Comparison of ENCODE assay signal across 7 mouse cellular contexts in the genomic region with DNA sequence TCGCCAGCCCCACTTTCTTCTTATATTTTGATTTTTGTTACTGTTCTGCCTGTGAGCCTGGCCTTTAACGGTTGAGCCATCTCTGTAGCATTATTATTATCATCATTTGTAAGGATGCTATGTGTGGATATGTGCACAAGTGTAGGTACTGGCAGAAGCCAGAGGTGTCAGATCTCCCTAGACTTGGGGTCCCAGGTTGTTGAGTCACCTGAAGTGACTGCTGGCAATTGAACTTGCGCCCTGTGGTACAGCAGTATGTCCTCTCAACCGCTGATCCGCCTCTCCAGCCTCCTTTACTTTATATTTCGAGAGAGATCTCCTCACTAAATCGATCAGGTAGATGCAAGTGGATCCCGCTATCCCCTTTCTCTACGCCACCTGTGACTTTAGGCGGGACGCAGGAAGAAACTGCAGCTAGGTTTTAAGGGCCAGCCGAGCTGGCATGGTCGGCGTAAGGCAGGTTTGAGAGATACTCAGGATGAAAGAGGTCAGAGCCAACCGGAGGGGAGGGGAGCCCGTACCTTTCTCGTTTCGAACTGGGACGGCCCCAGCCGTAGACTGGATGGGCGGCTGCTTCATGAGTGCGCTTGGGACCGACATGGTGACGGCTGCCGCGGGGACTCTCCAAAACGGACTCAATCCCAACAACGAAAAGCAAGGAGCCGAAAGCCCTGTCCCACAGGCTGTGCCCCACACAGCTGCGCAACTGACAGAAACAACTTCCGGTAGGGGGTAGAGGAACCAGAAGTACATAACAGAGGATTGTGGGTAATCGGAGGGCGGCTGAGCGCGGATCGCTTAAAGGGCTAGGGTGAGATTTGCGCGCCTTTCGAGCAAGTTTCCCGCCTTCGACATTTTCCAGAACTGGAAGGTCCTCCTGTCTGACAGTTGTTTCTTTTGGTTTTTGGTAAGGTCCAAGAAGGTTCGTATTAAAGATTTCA. TPM values are rescaled to one million over a fixed set of nuclear protein-coding genes. Genes with fewer than 3 reads are reported as not detected.
DNase-seq lines count a peak whose midpoint lies in the region; ATAC-seq lines count a peak whose summit lies in the region.
"Not testable (repeated sequence)": the region's sequence is repeated elsewhere in the genome, so short reads cannot be mapped to it uniquely, and the experiment has no call there.

A gene (minus strand): TSS at position 724 of the 941 bp plus-strand sequence.
A gene (plus strand): TSS at position 782 of the 941 bp plus-strand sequence.

- H3K4me1 ChIP-seq in intestine, embryonic 15.5 days (replicated peaks): not testable (repeated sequence)
- H3K4me1 ChIP-seq in midbrain, embryonic 10.5 days: peaks cover 28% of the 10 kb centered on the region

- H3K9ac ChIP-seq in intestine, embryonic 15.5 days: peak within 1 kb of the TSS; percentile 60

- intact Hi-C loops in left cerebral cortex, postnatal 25 days (cut with DNase I): loop anchor here (5.0 kb wide), 1 partner anchor 34 kb away; a partner anchor contains a TSS

- peak within 1 kb of the TSS; percentile 64 for H3K4me2 ChIP-seq in intestine, embryonic 15.5 days (replicated peaks)

- H3K27me3 ChIP-seq in intestine, embryonic 15.5 days (replicated peaks); midbrain, embryonic 10.5 days (ENCODE audit: low read depth, poor library complexity, severe bottlenecking): not testable (repeated sequence)

- peak within 1 kb of the TSS; percentile 64 for H3K4me3 ChIP-seq in intestine, embryonic 15.5 days (replicated peaks)
- H3K4me3 ChIP-seq in midbrain, embryonic 10.5 days: peak within 1 kb of the TSS; percentile 66

- peak; percentile 96 for ATAC-seq in intestine, embryonic 15.5 days

- not testable (repeated sequence) for H3K36me3 ChIP-seq in intestine, embryonic 15.5 days
- peaks cover 43% of the 10 kb centered on the region for H3K36me3 ChIP-seq in midbrain, embryonic 10.5 days

- peak within 1 kb of the TSS; percentile 77 for H3K27ac ChIP-seq in intestine, embryonic 15.5 days
- H3K27ac ChIP-seq in midbrain, embryonic 10.5 days (replicated peaks): peak within 1 kb of the TSS; percentile 81

- peak; percentile 70 to 74 for DNase-seq in adrenal gland, adult 18-20 months (ENCODE audit: low spot score in 2 of 2)
- DNase-seq in embryo, embryonic 11 days: peak; percentile 96
- peak; percentile 75 for DNase-seq in gastrocnemius, postnatal 25 days
- peak; percentile 83 to 93 for DNase-seq in left cerebral cortex, postnatal 25 days (ENCODE audit: low spot score in 2 of 2)
- DNase-seq in midbrain, embryonic 10.5 days (ENCODE audit: low spot score): peak; percentile 87
- peak; percentile 70 for DNase-seq in right cerebral cortex, postnatal 4 days

- H3K9me3 ChIP-seq in intestine, embryonic 15.5 days; midbrain, embryonic 10.5 days (replicated peaks): not testable (repeated sequence)

- 4% methylated on average over 41 of the region's 42 CpGs for WGBS in intestine, embryonic 15.5 days
- 5% methylated on average over 42 of the region's 42 CpGs for WGBS in midbrain, embryonic 10.5 days

RNA-seq across cellular contexts. Expression of the first gene that starts in this region (rescaled TPM):
- 10 to 100 TPM; 32.0 to 34.5 TPM for total RNA-seq in adrenal gland, adult 18-20 months (2021)
- 10 to 100 TPM; 13.2 to 13.9 TPM for total RNA-seq in gastrocnemius, postnatal 25 days (2021)
- polyA plus RNA-seq in intestine, embryonic 15.5 days (2015; fragmentation: Nextera tagmentation; extraction: Ambion mirVana): 19.8 and 20.8 TPM in 2 replicates
- 10 to 100 TPM; 35.3 to 38.0 TPM for total RNA-seq in left cerebral cortex, postnatal 25 days (2021)
- polyA plus RNA-seq in midbrain, embryonic 10.5 days (2016; fragmentation: Nextera tagmentation; extraction: Ambion mirVana): 26.4 and 29.0 TPM in 2 replicates

RNA-seq across cellular contexts. Expression of the second gene that starts in this region (rescaled TPM):
- 1 to 10 TPM; 2.3 to 2.8 TPM for total RNA-seq in adrenal gland, adult 18-20 months (2021)
- 1 to 10 TPM; 1.9 to 2.3 TPM for total RNA-seq in gastrocnemius, postnatal 25 days (2021)
- 6.3 and 8.6 TPM in 2 replicates for polyA plus RNA-seq in intestine, embryonic 15.5 days (2015; fragmentation: Nextera tagmentation; extraction: Ambion mirVana)
- 1 to 10 TPM; 4.2 to 4.4 TPM for total RNA-seq in left cerebral cortex, postnatal 25 days (2021)
- polyA plus RNA-seq in midbrain, embryonic 10.5 days (2016; fragmentation: Nextera tagmentation; extraction: Ambion mirVana): 13.0 and 14.0 TPM in 2 replicates

Comparison
In these comparisons a context has a peak if more than half of its experiments do, and no peak if none do; other contexts are left out.
1. Peak in every context shown above with its lines: DNase-seq, ATAC-seq, H3K4me3 ChIP-seq and H3K27ac ChIP-seq.